Mouse (Mus musculus) adrenal gland, adult 8-10 months (tissue): ENCODE measurements around the gene 6430548M08Rik. TPM values are rescaled to one million over a fixed set of nuclear protein-coding genes. Genes with fewer than 3 reads are reported as not detected.
A peak's percentile ranks its signal among the peaks of the same experiment; 100 is the strongest.

Experiments used
- DNase-seq: peaks from one replicate; pipeline ENCODE4 v3.0.0; 2022
- total RNA-seq, 4 experiments: library from RNA; stranded (reverse); gene quantifications; 2 replicates each; pipeline ENCODE4 v1.2.4; 2022

6430548M08Rik gene
- total RNA-seq, 4 experiments from 2014 or later, result 110 to 182 (median 142) TPM

GRCm38 (mm10) chr8:120109149-120109548, 4.8 kb upstream of the 6430548M08Rik start:
- DNase-seq, result no peak

DNA sequence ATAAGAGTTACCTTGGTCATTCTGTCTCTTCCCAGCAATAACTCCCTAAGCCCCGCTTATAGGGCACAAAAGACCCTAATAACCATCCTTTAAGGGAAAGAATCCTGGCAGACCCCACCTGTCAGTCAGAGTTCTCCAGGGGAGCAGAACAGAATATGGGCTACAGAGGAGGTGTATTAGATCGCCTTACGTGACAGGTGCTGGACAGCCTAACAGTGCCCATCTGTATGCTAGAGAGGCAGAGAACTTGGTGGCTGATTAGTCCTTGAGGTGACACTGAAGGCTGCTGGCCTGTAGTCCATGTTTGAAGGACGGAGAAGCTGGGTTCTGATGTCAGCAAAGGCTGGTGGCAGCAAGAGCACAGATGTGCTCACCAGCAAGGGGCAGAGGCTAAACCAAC, 3.0 kb upstream of the 6430548M08Rik start:
- DNase-seq, result no peak

DNA sequence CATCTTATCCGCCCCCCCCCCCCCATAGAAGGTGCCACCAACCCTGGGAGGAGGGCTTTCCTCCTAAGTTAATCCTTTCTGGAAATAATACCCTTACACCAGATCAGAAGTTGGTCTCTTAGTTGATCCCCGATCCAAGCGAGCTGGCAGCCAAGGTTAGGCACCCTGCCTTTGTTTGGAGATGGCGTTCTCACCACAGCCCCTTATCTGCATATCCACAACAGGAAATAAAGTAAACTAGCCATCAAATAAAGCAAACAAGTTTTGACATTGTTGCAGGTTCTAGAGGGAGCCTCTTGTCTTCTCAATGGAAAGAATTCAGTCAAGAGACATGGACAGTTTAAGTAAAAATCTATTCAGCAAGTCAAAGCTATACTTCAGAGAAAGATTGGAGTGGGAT, 2.6 kb upstream of the 6430548M08Rik start:
- no peak for DNase-seq

DNA sequence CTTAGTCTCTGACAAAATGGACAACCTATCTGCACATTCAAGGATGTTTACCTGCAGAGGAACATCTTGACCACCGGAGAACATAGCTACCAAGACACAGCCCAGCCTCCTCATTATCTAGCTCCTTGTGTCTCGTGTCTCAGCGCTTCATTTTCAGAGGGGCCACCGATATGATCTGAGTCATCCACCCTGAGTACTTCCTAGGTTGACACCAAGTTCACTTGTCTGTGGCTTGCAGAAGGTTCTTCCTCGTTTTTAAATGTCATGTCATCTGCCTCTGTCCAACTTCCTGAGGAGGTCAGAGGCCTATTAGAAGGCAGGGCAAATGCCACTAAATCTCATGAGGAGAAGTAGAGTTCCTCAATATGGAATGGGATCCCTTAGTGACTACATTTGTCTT, 1.4 kb upstream of the 6430548M08Rik start:
- no peak for DNase-seq

DNA sequence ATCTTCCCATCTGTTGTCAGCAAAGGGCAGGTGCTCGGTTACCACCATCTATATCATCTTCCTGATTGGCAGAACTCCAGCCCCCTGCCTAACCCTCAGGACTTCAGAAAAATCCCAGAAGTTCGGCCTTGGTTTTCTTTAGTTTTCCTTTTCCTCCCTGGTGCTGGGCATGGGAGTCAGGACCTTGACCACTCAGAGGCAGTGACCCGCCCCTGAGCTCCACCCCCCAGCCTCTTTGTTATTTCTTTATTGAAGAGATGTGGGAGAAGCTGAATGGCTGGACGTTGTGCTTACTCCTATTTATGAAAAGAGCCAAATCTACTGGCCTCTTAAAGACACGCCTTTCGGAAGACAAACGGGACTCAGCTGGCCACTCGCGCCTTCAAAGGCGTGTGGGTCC, 646 bp upstream of the 6430548M08Rik start:
- peak; percentile 70 for DNase-seq

DNA sequence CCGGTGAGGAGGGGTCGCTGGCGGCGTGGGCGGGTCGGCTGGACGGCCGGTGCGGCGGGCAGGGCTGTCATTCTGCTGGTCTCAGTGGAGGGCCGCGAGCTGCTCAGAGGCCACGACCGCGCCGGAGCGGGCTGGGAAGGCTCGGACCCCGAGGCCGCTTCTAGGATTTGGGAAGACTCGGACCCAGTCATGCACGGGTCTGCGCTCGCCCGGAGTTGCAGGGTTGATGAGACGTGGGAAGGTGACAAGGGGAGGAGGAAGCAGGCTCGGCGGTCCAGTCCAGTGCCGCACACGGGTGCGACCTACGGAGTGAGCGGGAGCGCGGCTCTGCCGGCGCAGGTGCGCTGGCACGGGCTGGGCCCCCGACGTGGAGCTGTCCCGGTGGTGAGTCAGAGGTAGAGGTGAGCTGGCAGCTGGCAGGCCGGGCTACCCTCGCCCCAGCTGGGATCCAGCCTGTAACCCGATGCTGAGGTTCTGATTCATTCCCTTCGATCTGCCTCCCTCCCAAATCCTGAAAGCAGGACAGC, 426 bp downstream of the 6430548M08Rik start:
- peak; percentile 67 for DNase-seq

DNA sequence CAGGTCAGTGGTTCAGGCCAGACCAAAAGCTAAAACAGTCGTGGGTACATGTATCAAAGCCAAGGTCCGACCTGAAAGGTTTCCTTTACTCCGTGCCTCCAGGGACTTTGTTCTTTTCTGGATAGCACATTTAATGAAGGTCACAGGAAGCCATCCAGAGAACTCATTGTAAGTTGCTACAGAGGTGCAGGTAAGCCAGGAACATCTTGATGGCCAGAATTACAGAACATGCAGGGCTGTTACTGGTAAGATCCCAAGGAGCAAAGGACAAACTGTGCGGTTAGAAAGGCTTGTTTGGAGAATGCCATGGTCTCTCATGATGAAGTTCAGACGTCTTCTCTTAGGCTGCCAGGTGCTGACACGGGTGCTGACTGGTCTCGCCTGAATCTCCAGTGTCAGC, 2.6 kb downstream of the 6430548M08Rik start:
- DNase-seq, result no peak

DNA sequence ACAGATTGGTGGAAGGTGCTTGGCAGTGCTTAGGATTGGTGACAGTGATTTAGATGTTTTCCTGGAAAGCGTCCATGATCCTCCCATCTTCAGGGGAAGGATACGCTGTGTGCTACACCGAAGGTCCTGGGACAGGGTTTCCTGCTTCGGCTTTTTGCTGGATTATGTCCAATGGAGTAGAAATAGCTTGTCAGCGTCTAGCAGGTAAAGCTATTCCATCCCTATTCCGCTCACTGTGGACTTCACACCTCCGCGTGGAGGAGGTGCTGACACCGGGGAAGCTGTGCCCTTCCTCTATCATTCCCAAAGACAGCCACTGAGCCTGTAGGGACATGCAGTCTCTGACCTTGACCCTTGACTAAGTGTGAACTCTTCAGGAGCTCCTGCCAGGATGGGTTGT, 4.2 kb downstream of the 6430548M08Rik start:
- peak; percentile 69 for DNase-seq

- DNase-seq, result no peak
Measured at GRCm38 (mm10) chr8:120118847-120119246, 4.9 kb downstream of the 6430548M08Rik start.

DNA sequence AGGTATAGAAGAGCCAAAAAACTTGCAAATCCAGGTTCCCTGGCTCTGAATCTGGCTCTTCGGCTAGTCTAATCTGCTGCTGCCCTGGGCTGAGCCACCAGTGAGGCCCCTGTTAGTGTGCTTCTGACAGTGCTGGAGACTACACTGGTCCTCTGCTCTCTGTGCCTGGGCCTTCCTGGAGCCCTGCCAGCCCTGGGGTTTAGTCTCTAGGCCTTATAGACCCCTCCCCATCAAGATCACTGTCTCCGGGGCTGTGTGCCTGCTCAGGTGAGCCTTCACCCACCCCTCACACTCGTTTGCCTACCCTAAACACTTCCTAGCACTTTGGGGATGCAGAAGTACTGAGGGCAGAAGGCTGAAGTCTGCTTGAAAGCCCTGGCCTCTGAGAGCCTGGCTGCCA, 5.5 kb downstream of the 6430548M08Rik start:
- no peak for DNase-seq

DNA sequence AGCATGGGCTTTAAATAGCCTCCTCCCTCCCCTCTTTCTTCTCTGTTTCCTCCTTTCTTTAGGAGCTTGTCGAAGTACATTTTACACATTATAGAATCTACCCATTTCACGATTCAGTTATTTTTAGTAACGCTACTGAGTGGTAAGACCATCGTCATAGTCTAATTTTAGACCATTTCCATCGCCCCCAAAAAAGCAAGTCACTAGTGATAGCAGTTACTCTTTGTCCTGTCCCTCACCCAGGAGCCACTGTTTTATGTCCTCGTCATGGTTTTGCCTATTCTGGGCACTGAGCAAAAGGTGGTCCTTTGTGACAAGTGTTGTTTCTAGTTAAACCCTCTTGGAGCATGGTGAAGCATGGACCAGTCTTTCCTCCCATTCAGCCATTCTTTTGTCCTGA, 6.0 kb downstream of the 6430548M08Rik start:
- no peak for DNase-seq

DNA sequence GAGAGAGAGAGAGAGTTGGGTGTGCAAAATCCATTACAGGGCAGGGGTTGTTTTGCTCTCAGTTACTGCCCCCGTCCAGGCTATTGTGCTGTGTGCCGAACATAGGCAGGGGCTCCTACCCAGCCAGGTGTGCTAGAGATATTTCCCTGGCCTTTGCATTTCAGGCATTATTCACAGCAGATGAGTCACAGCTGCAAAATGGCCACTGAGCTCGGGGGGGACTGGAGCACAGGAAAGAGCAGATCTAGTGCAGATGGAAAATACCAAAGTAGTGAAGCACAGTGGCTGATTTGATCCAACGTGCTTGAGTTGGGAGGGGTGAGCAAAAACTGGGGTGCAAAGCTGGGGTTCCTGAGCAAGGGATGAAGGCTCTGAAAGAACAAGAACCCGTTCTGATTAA, 7.0 kb downstream of the 6430548M08Rik start:
- DNase-seq, result peak; percentile 57

DNA sequence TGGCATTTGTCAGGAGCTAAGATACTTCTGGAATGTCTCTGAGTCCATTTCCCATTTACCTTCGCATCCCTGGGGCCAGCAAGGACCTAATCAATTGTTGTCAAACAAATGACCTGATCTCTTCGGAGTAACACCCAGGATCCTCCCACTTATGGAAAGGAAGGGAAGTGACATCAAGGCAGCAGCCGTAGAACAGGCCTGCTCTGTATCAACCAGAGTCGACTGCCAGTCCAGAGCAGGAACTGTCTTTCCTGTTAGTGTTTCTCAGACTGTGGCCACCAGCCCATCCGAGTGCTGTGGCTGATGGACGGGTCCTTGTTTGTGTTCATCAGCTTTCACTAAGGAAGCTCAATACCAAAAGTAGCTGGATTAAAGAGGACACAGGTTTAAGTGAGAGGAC, 10.3 kb downstream of the 6430548M08Rik start:
- DNase-seq, result no peak

DNA sequence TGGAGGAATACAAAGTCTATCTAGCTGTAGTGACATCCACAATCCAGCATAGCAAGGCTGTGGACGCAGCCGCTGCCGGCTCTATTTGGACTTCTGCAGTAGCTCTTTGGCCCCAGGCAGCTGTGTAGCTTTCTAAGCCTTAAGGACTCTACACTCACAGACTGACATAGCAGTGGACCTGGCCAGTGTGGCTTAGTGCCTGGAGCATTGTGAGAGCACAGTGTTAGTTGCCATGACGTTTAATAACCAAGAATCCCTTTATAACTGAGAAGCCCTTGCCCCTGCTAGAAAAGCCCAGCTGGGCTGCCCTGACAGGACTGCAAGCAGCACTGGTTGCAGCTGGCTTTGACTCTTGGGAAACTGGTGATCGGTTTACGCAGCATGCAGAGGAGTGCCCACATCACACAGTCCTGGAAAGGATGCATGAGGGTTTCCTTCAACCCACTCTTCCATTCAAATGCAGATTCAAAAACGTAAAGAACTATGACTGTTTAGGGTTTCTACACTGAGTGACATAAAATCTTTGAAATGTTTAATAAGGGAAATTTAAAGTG, 11.0 kb downstream of the 6430548M08Rik start:
- DNase-seq, result no peak

DNA sequence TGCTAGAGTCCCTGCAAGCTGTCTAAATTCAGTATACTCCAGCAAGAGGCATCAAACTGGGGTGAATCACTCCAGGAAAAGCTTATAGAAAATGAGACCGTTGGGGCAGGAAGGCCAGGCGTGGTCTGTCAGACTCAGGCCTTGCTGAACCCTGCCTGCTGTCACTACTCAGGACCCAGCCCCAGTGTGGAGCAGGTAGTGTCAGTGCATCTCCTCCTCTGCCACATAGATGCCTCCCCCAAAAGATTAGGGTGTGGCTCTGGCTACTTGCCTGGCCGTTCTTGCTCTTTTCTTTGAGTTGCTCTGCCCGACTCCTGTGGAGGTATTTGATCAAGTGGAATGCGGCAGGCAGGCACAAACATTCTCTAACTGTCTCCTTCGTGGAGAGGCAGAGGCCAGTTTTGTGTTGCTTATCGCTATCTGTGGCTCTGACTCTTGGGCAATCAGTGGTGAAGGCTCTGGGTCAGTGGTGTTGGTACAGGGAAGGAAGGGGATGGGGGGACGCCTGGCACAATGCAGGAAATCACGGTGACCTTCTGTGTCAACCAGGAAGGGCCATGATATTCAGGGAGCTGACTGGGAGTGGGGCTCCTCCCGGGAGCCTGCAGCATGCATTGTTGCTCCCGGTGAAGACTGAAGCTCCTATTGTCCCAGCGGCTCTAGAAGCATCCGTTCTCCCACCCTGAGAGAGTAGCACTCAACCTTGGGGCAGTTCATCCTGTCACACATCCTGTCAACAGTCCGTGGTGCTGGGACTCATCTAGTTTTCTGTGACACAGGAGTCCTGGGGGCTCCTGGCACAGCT, 12.6 kb downstream of the 6430548M08Rik start:
- peak; percentile 60 for DNase-seq

DNA sequence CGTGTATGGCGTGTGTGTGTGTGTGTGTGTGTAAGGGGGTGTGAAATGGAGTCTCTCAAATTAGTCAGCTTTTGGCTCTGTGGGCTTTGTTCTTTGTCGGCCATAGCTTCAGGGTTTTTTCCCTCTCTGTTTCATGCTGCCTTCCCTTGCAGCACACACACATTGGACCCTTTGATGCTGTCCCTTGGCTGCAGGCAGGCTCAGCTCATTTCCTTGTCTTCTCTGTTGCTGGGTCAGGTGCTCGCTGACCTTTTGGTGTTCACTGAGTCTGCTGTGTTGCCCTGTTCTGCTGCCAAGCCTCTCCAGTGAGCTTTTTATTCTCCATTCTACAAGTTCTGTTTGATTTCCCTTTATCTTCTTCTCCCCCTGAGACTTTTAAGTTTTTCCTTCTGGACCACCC, 15.6 kb downstream of the 6430548M08Rik start:
- no peak for DNase-seq

GRCm38 (mm10) chr8:120131158-120131557, 17.2 kb downstream of the 6430548M08Rik start:
- no peak for DNase-seq

DNA sequence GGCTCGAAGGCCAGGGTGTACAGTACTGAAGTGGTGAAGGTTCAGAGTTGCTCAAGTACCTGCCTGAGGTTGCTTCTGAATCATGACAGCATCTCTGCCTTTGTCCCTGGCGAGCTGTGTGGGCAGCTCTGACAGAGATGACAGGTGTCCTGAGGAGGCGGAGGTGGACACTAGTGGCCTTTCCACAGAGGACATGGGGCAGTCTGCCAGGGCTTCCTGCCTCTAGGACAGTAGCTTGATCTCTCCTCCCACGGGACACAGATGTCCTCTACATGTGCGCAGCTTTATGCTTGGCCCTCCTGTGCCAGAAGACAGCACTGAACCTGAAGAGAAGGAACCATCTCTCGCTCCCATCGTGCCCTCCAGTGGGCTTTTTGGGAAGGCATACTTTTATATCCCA, 19.2 kb downstream of the 6430548M08Rik start:
- DNase-seq, result no peak

DNA sequence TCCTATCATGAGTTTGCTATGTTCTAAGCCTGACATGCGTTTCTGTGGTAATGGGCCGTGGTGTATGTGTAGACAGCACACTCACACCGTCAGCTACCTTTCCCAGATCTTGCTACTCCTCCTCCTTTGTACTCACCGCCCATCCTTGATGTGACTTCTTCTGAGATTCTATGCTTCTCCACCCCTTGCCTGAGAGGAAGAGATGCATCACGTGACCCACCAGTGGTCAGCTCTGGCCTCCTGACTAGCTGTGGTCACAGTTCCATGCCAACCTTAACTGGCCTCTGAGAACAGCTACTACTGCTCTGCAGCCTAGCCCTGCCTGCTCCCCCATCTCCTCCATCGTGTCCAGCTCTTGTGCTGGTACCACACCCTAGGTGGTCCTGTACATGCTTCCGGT, 21.7 kb downstream of the 6430548M08Rik start:
- no peak for DNase-seq

DNA sequence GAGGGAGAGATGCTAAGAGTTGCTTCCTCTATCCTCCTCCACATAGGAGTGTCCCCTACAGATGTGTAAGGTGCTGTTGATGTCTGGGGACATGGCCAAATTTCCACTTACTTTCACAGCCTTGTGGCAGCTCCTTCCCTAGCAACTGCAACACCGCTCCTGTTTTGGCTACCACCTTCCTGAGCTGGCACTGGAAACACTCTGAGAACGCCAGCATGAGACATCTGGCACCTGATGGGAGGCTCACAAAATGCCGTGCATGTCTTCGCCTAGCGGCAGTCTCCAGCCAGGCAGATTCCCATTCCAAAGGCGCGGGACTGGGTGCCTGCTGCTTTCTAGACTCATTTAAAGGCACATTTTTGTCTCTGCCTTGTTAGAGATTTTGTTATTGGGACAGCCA, 22.7 kb downstream of the 6430548M08Rik start:
- DNase-seq, result no peak

GRCm38 (mm10) chr8:120138958-120139357, 25.0 kb downstream of the 6430548M08Rik start:
- DNase-seq, result no peak

DNA sequence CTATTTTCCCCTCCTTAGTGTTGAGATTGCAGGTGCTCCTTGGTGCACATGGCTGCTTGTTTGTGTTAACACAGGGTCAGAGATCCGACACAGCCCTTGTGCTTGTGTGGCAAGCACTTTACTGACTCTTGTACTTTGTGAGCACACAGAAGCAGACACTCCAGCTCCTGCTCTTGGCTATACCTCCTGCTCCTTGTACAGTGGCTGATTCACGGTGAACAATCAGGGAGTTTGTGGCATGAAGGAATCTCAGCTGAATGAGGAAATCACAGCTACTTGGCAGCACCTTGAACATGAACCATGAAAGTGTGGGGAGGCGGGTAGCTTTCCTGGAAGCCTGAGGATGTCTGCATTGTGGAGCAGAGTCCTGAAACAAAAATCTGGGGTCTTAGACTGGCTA, 26.8 kb downstream of the 6430548M08Rik start:
- no peak for DNase-seq

- DNase-seq, result peak; percentile 82
Measured at GRCm38 (mm10) chr8:120143911-120144651, 30.1 kb downstream of the 6430548M08Rik start.
